Mouse (Mus musculus) spleen, adult 10 weeks (tissue): ENCODE data around the gene Scgn. TPM values are rescaled to one million over a fixed set of nuclear protein-coding genes. Genes with fewer than 3 reads are reported as not detected.

Experiments
- polyA plus RNA-seq: library from polyadenylated mRNA; stranded (reverse); fragments of 350-450 nt; fragmentation: Illumina TruSeq; extraction: RNeasy Lipid Tissue Mini Kit (QIAGEN cat#74804); gene quantifications from one replicate; pipeline ENCODE4 v1.2.3, GENCODE M21; 2015; ENCODE audit warnings: low replicate concordance; ENCODE audit not compliant: insufficient read depth

Gene Scgn
- polyA plus RNA-seq = not detected

DNA sequence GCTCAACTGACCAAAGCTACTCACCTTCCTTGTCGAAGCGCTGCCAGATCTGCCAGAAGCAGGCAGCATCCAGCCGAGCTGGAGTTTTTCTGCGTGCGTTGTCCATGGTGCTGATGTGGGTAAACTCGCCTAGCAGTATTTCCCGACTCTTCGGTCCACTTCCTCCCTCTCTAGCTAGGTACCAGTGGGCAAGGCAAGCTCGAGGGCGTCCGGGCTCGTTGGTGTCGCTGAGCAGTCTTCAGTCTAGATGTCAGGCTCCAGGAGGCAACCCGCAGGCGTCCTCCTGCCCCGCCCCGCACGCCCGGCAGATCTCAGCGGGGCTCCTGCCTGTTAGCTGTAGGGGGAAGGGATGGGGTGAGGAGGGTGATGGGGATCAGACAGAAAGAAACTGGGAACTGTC, at the start of gene Scgn:
Gene Scgn (minus strand): TSS at position 287 of the 400 bp plus-strand sequence.

DNA sequence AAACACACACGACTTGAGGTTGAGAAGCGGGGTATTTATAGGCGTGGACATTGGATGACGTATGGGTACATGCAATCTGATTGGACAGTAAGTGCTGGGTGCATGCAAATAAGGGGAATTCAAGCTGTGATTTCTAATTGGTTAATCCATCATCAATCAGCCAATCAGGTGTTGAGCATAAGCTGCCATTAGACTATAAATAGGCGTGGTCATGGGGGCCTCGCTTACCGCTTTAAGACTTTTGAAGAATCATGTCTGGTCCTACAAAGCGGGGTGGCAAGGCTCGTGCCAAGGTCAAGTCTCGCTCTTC, 56.8 kb downstream of the Scgn start, which contains the start of gene Hist1h2aa:
Gene Hist1h2aa (plus strand): TSS at position 252 of the 310 bp plus-strand sequence.

DNA sequence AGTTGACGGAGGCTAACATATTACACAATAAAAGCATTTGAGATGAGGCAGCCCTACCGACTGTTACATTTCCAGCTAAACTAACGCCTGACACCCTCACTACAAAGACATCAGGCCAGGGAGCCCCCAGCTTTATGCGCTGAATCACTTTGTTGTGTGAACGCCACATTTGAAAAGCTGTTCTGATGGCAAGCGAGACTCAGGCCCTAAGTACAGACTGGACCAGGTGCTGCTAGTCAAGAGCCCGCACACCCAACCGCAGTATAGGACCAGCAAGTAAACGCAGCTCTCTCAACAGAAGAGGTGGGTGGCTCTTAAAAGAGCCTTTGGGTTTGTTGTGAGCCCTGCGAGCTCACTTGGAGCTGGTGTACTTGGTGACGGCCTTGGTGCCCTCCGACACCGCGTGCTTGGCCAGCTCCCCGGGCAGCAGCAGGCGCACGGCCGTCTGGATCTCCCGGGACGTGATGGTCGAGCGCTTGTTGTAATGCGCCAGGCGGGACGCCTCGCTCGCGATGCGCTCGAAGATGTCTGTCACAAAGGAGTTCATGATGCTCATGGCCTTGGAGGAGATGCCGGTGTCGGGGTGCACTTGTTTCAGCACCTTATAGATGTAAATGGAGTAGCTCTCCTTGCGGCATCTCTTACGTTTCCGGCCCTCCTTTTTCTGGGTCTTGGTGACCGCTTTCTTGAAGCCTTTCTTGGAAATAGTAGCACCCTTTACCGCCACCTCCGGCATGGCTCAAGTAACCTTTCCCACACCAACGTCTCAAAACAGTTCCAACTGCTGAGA, 57.4 kb downstream of the Scgn start, which contains the start of gene Hist1h2ba:
Gene Hist1h2ba (minus strand): TSS at position 736 of the 790 bp plus-strand sequence.

GRCm38 (mm10) chr13:23914376-23915167, 76.4 kb downstream of the Scgn start, which contains the start of gene Slc17a4:
Gene Slc17a4, minus strand, starts transcription at chr13:23915009.

Other genes with a start within 250 kb of the Scgn start
- not detected for gene Hist1h3c, start 245.6 kb downstream of the Scgn start, polyA plus RNA-seq
- not detected for gene Hist1h2bb, start 244.5 kb downstream of the Scgn start, polyA plus RNA-seq
- gene Hist1h2ab, start 240.1 kb downstream of the Scgn start, polyA plus RNA-seq = not detected
- not detected for gene Hist1h3b, start 238.9 kb downstream of the Scgn start, polyA plus RNA-seq
- gene Hist1h4b, start 234.2 kb downstream of the Scgn start, polyA plus RNA-seq = not detected
- gene Hist1h4a, start 230.0 kb downstream of the Scgn start, polyA plus RNA-seq = not detected
- gene Hist1h3a, start 228.8 kb downstream of the Scgn start, polyA plus RNA-seq = not detected
- not detected for gene Hist1h1a, start 227.5 kb downstream of the Scgn start, polyA plus RNA-seq
- gene Trim38, start 221.3 kb downstream of the Scgn start, polyA plus RNA-seq = not detected
- gene Slc17a2, start 184.2 kb downstream of the Scgn start, polyA plus RNA-seq = not detected
- not detected for gene Slc17a3, start 151.8 kb downstream of the Scgn start, polyA plus RNA-seq
- gene Slc17a1, start 123.5 kb downstream of the Scgn start, polyA plus RNA-seq = not detected
- gene Slc17a4, start 76.2 kb downstream of the Scgn start, polyA plus RNA-seq = not detected
- gene Hist1h2ba, start 57.1 kb downstream of the Scgn start, polyA plus RNA-seq = not detected
- gene Hist1h2aa, start 56.8 kb downstream of the Scgn start, polyA plus RNA-seq = not detected